Mouse (Mus musculus): ENCODE measurements around the gene Sun5.

Sun5 gene

DNA sequence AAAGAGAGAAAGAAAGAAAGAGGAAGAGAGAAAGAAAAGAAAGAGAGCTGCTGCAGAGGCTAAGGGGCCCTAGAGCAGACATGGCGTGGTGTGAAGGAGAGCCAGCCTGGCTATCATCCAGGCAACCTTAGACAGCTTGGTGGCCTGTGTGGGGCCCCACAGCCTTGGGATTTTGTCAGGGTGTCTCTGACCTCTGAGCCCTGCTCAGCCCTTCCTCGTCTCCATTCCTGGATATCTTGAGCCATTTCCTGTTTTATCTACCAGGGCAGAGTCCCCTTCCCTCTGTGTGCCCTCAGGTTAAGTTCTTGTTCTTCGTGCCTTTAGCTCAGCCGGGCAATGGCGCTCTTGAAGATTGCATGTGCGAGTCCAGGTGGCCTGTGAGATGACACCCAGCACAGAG lies 62.0 kb downstream of the Sun5 start:
- no peak for DNase-seq

DNA sequence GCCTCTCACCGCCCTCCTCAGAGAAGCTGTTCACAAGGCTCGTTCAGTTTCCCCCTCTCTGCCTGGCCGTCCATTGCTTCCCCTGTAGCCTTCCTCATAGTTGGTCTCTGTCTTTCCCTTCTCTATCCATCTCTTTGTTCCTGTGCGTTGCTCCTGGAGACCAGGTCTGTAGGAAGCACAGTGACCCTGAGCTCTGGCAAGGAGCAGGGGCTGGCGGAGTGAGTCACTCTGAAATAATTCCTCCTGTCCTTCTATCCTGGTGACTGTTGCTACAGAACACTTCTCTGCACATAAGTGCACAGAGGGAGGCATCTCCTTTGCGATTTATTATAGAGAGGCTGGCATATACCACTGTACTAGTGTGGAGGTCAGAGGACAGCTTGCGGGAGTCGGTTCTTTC lies 62.7 kb downstream of the Sun5 start:
- DNase-seq: no peak

DNA sequence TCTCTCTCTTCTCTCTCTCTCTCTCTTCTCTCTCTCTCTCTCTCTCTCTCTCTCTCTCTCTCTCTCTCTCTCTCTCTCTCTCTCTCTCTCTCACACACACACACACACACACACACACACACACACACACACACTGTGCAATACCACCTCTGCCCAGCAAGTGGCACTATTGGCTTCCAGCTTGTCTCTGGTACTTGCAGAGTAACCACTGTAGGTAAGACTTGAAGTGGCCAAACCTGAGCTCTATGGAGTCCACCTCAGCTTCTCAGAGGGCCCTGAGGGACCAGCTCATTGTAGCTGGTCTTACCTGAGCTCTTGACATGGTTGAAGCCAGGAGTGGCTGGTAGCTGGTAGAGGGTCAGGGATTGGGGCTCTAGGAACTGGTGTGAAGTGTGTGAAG lies 63.4 kb downstream of the Sun5 start:
- peak in 1 of 2 experiments; percentile 41 for DNase-seq

Data from spleen, adult 18-20 months (tissue).